Mouse (Mus musculus): ENCODE results near the gene Kcnb1. TPM values are rescaled to one million over a fixed set of nuclear protein-coding genes. Genes with fewer than 3 reads are reported as not detected.

Kcnb1 gene
- polyA plus RNA-seq, 1 experiment = not detected

GRCm38 (mm10) chr2:167059960-167060359 is 130.0 kb downstream of the Kcnb1 start:
- no peak for TF ChIP-seq TAL1 (IDR thresholded peaks at IDR 0.05; ENCODE audit: low read length)
- TF ChIP-seq GATA1 (IDR thresholded peaks at IDR 0.05; ENCODE audit: low read length) = no peak
- peak overlapping the region; percentile 88 for H3K4me3 ChIP-seq (replicated peaks)
- peaks cover 81% of the 10 kb centered on the region for H3K36me3 ChIP-seq (ENCODE audit: control insufficient read depth)
- peaks cover 63% of the 10 kb centered on the region for H3K4me1 ChIP-seq (ENCODE audit: control insufficient read depth)
- no peaks in the 10 kb centered on the region for H3K9me3 ChIP-seq (ENCODE audit: control insufficient read depth, low read length)
- no peaks in the 10 kb centered on the region for H3K27me3 ChIP-seq (ENCODE audit: control insufficient read depth)

GRCm38 (mm10) chr2:167059536-167059935 is 130.4 kb downstream of the Kcnb1 start:
- H3K27me3 ChIP-seq (ENCODE audit: control insufficient read depth) = no peaks in the 10 kb centered on the region
- H3K9me3 ChIP-seq (ENCODE audit: control insufficient read depth, low read length) = no peaks in the 10 kb centered on the region
- H3K36me3 ChIP-seq (ENCODE audit: control insufficient read depth) = peaks cover 81% of the 10 kb centered on the region
- H3K4me3 ChIP-seq (replicated peaks) = peak overlapping the region; percentile 88
- H3K4me1 ChIP-seq (ENCODE audit: control insufficient read depth) = peaks cover 63% of the 10 kb centered on the region
- TF ChIP-seq TAL1 (IDR thresholded peaks at IDR 0.05; ENCODE audit: low read length) (no peak), GATA1 (IDR thresholded peaks at IDR 0.05; ENCODE audit: low read length) (no peak)

- H3K4me1 ChIP-seq (ENCODE audit: control insufficient read depth) = peaks cover 60% of the 10 kb centered on the region
Observed at GRCm38 (mm10) chr2:167058814-167059387, 131.1 kb downstream of the Kcnb1 start.

GRCm38 (mm10) chr2:167058201-167058600 is 131.8 kb downstream of the Kcnb1 start:
- H3K9me3 ChIP-seq (ENCODE audit: control insufficient read depth, low read length) = no peaks in the 10 kb centered on the region
- H3K27me3 ChIP-seq (ENCODE audit: control insufficient read depth) = no peaks in the 10 kb centered on the region
- peaks cover 63% of the 10 kb centered on the region for H3K4me1 ChIP-seq (ENCODE audit: control insufficient read depth)
- peaks cover 83% of the 10 kb centered on the region for H3K36me3 ChIP-seq (ENCODE audit: control insufficient read depth)
- H3K4me3 ChIP-seq (replicated peaks) = no peak overlapping the region
- TF ChIP-seq GATA1 (IDR thresholded peaks at IDR 0.05; ENCODE audit: low read length) (no peak), TAL1 (IDR thresholded peaks at IDR 0.05; ENCODE audit: low read length) (no peak)

More at GRCm38 (mm10) chr2:167058814-167059387, 131.1 kb downstream of the Kcnb1 start:
- H3K4me3 ChIP-seq (replicated peaks) = no peak overlapping the region
- no peaks in the 10 kb centered on the region for H3K9me3 ChIP-seq (ENCODE audit: control insufficient read depth, low read length)
- TF ChIP-seq GATA1 (IDR thresholded peaks at IDR 0.05; ENCODE audit: low read length) = no peak
- TF ChIP-seq TAL1 (IDR thresholded peaks at IDR 0.05; ENCODE audit: low read length) = no peak
- H3K27me3 ChIP-seq (ENCODE audit: control insufficient read depth) = no peaks in the 10 kb centered on the region
- peaks cover 83% of the 10 kb centered on the region for H3K36me3 ChIP-seq (ENCODE audit: control insufficient read depth)

GRCm38 (mm10) chr2:167056942-167057323 is 133.0 kb downstream of the Kcnb1 start:
- H3K27me3 ChIP-seq (ENCODE audit: control insufficient read depth) = no peaks in the 10 kb centered on the region
- H3K4me3 ChIP-seq (replicated peaks) = no peak overlapping the region
- TF ChIP-seq TAL1 (IDR thresholded peaks at IDR 0.05; ENCODE audit: low read length) = no peak
- TF ChIP-seq GATA1 (IDR thresholded peaks at IDR 0.05; ENCODE audit: low read length) = no peak
- H3K4me1 ChIP-seq (ENCODE audit: control insufficient read depth) = peaks cover 70% of the 10 kb centered on the region
- peaks cover 93% of the 10 kb centered on the region for H3K36me3 ChIP-seq (ENCODE audit: control insufficient read depth)
- H3K9me3 ChIP-seq (ENCODE audit: control insufficient read depth, low read length) = no peaks in the 10 kb centered on the region

GRCm38 (mm10) chr2:167056210-167056941 is 133.6 kb downstream of the Kcnb1 start:
- peaks cover 65% of the 10 kb centered on the region for H3K4me1 ChIP-seq (ENCODE audit: control insufficient read depth)

GRCm38 (mm10) chr2:167055386-167055785 is 134.6 kb downstream of the Kcnb1 start:
- peaks cover 62% of the 10 kb centered on the region for H3K4me1 ChIP-seq (ENCODE audit: control insufficient read depth)
- H3K27me3 ChIP-seq (ENCODE audit: control insufficient read depth) = no peaks in the 10 kb centered on the region
- TF ChIP-seq GATA1 (IDR thresholded peaks at IDR 0.05; ENCODE audit: low read length) = no peak
- TF ChIP-seq TAL1 (IDR thresholded peaks at IDR 0.05; ENCODE audit: low read length) = no peak
- H3K36me3 ChIP-seq (ENCODE audit: control insufficient read depth) = peaks cover 97% of the 10 kb centered on the region
- no peaks in the 10 kb centered on the region for H3K9me3 ChIP-seq (ENCODE audit: control insufficient read depth, low read length)
- no peak overlapping the region for H3K4me3 ChIP-seq (replicated peaks)

More at GRCm38 (mm10) chr2:167056210-167056941, 133.6 kb downstream of the Kcnb1 start:
- H3K9me3 ChIP-seq (ENCODE audit: control insufficient read depth, low read length) = no peaks in the 10 kb centered on the region
- peaks cover 94% of the 10 kb centered on the region for H3K36me3 ChIP-seq (ENCODE audit: control insufficient read depth)
- no peak for TF ChIP-seq GATA1 (IDR thresholded peaks at IDR 0.05; ENCODE audit: low read length)
- TF ChIP-seq TAL1 (IDR thresholded peaks at IDR 0.05; ENCODE audit: low read length) = no peak
- H3K4me3 ChIP-seq (replicated peaks) = no peak overlapping the region
- no peaks in the 10 kb centered on the region for H3K27me3 ChIP-seq (ENCODE audit: control insufficient read depth)

GRCm38 (mm10) chr2:167053127-167053844 is 136.7 kb downstream of the Kcnb1 start:
- TF ChIP-seq GATA1 (IDR thresholded peaks at IDR 0.05; ENCODE audit: low read length) = no peak
- no peak for TF ChIP-seq TAL1 (IDR thresholded peaks at IDR 0.05; ENCODE audit: low read length)
- Histone ChIP-seq H3K9me3 (ENCODE audit: control insufficient read depth, low read length) (no peaks in the 10 kb centered on the region), H3K4me1 (ENCODE audit: control insufficient read depth) (peaks cover 53% of the 10 kb centered on the region), H3K27me3 (ENCODE audit: control insufficient read depth) (no peaks in the 10 kb centered on the region), H3K4me3 (replicated peaks) (no peak overlapping the region), H3K36me3 (ENCODE audit: control insufficient read depth) (peaks cover 97% of the 10 kb centered on the region)

All from erythroblast, embryonic 14.5 days (primary cell).